In genomic region chr9:103029012-103029411, GRCm38 (mm10) we compare ENCODE assay signal across 24 mouse cellular contexts. TPM values are rescaled to one million over a fixed set of nuclear protein-coding genes. Genes with fewer than 3 reads are reported as not detected.
DNase-seq lines count a peak whose midpoint lies in the region; ATAC-seq and TF ChIP-seq lines count a peak whose summit lies in the region.
"Had no signal": no experiment of that assay in that cellular context is flagged by ENCODE, and none has a peak within 500 bp of the region (broad histone marks: within the 10 kb centered on the region; RNA-seq: fewer than 3 reads in every experiment).

No protein-coding gene starts in this region.

- no peak overlapping the region for H3K27ac ChIP-seq in lung, embryonic 14.5 days (ENCODE audit: low read depth)
- no peak overlapping the region for H3K27ac ChIP-seq in hindbrain, embryonic 14.5 days
- H3K27ac ChIP-seq: embryonic facial prominence, embryonic 10.5 days; embryonic facial prominence, embryonic 12.5 days; forebrain, embryonic 13.5 days; forebrain, embryonic 15.5 days had no signal

- no peaks in the 10 kb centered on the region for H3K9me3 ChIP-seq in lung, embryonic 14.5 days (ENCODE audit: low read depth, low read length)
- H3K9me3 ChIP-seq in hindbrain, embryonic 14.5 days (ENCODE audit: control insufficient read depth, low read length): no peaks in the 10 kb centered on the region
- H3K9me3 ChIP-seq: embryonic facial prominence, embryonic 10.5 days; embryonic facial prominence, embryonic 12.5 days; forebrain, embryonic 13.5 days; forebrain, embryonic 15.5 days; G1E had no signal

- no peak overlapping the region for H3K4me3 ChIP-seq in lung, embryonic 14.5 days (ENCODE audit: low read depth, low read length)
- no peak overlapping the region for H3K4me3 ChIP-seq in lung, adult 2 months (replicated peaks; ENCODE audit: extremely low read depth, low read depth, low read length)
- H3K4me3 ChIP-seq in hindbrain, embryonic 14.5 days (replicated peaks; ENCODE audit: low read length): no peak overlapping the region
- H3K4me3 ChIP-seq: embryonic facial prominence, embryonic 10.5 days; embryonic facial prominence, embryonic 12.5 days; forebrain, embryonic 13.5 days; forebrain, embryonic 15.5 days had no signal

- TF ChIP-seq CTCF in lung, embryonic 14.5 days (IDR thresholded peaks at IDR 0.05; ENCODE audit: low read depth): no peak
- no peak for TF ChIP-seq CTCF in lung, adult 2 months (IDR thresholded peaks at IDR 0.05; ENCODE audit: insufficient read depth, low read length)

- H3K9ac ChIP-seq in lung, embryonic 14.5 days: no peak overlapping the region
- no peak overlapping the region for H3K9ac ChIP-seq in hindbrain, embryonic 14.5 days
- H3K9ac ChIP-seq: embryonic facial prominence, embryonic 12.5 days; forebrain, embryonic 13.5 days; forebrain, embryonic 15.5 days; forebrain, postnatal 0 days had no signal

- ATAC-seq in lung, embryonic 14.5 days (ENCODE audit: insufficient read depth): peak; percentile 57
- ATAC-seq in hindbrain, embryonic 14.5 days (ENCODE audit: low FRiP score): no peak
- ATAC-seq: activated CD4-positive, CD25-positive, alpha-beta regulatory T cell, adult 4 months; forebrain, embryonic 13.5 days; forebrain, embryonic 15.5 days; forebrain, postnatal 0 days; Patski had no signal

- intact Hi-C loops in left cerebral cortex, postnatal 36 days (cut with DNase I): no loop called here

- no peaks in the 10 kb centered on the region for H3K27me3 ChIP-seq in lung, embryonic 14.5 days (ENCODE audit: insufficient read depth, low read length)
- no peaks in the 10 kb centered on the region for H3K27me3 ChIP-seq in hindbrain, embryonic 14.5 days (ENCODE audit: control insufficient read depth, insufficient read depth, low read length)
- H3K27me3 ChIP-seq: embryonic facial prominence, embryonic 12.5 days; forebrain, embryonic 13.5 days; forebrain, embryonic 15.5 days; Patski had no signal

- WGBS in lung, embryonic 14.5 days: 47% methylated on average over 8 of the region's 8 CpGs
- 44% methylated on average over 8 of the region's 8 CpGs for WGBS in lung, adult 2 months
- WGBS in hindbrain, embryonic 14.5 days: 68% methylated on average over 8 of the region's 8 CpGs

- no peak overlapping the region for H3K4me2 ChIP-seq in lung, embryonic 14.5 days
- no peak overlapping the region for H3K4me2 ChIP-seq in hindbrain, embryonic 14.5 days (replicated peaks)
- H3K4me2 ChIP-seq: embryonic facial prominence, embryonic 12.5 days; forebrain, embryonic 13.5 days; forebrain, embryonic 15.5 days had no signal

- H3K36me3 ChIP-seq in lung, embryonic 14.5 days (ENCODE audit: insufficient read depth): no peaks in the 10 kb centered on the region
- H3K36me3 ChIP-seq in hindbrain, embryonic 14.5 days (replicated peaks; ENCODE audit: control insufficient read depth, insufficient read depth): no peaks in the 10 kb centered on the region
- H3K36me3 ChIP-seq: embryonic facial prominence, embryonic 10.5 days; embryonic facial prominence, embryonic 12.5 days; forebrain, embryonic 15.5 days; G1E had no signal

- peak; percentile 34 for DNase-seq in lung, embryonic 14.5 days
- DNase-seq in lung, adult 2 months: no peak
- peak; percentile 9 for DNase-seq in ES-CJ7 (ENCODE audit: low read depth, low spot score)
- peak; percentile 30 for DNase-seq in R1 (ENCODE audit: low read depth, low spot score)
- peak; percentile 4 for DNase-seq in brain, adult 2 months (ENCODE audit: low read depth, low spot score)
- DNase-seq in left cerebral cortex, postnatal 36 days (ENCODE audit: low spot score in 2 of 2): no peak
- DNase-seq in hindbrain, embryonic 14.5 days (ENCODE audit: low spot score): no peak
- no peak for DNase-seq in thymus, postnatal 25 days
- DNase-seq: adrenal gland, adult 8-10 months; adrenal gland, postnatal 14 days; adrenal gland, postnatal 36 days; cerebellum, adult 11-12 months; cerebellum, adult 2 months; cerebellum, adult 9-10 months; cerebellum, postnatal 10 days; cerebellum, postnatal 25 days had no signal

- 0 out of 2 replicates have a peak, but pooled peaks cover 5% of the 10 kb centered on the region for H3K4me1 ChIP-seq in lung, embryonic 14.5 days (ENCODE audit: insufficient read depth)
- peaks cover 27% of the 10 kb centered on the region for H3K4me1 ChIP-seq in lung, adult 2 months (ENCODE audit: control insufficient read depth, insufficient read depth, low read length)
- no peaks in the 10 kb centered on the region for H3K4me1 ChIP-seq in hindbrain, embryonic 14.5 days (replicated peaks; ENCODE audit: control insufficient read depth, insufficient read depth, low read length)
- H3K4me1 ChIP-seq: embryonic facial prominence, embryonic 12.5 days; forebrain, embryonic 13.5 days; forebrain, embryonic 15.5 days had no signal

- TF ChIP-seq POLR2A in lung, adult 2 months (IDR thresholded peaks at IDR 0.05; ENCODE audit: borderline replicate concordance, extremely low read depth, low read depth, low read length): no peak

RNA-seq across cellular contexts. Expression of gene Slco2a1, which starts 40.5 kb away (rescaled TPM):
- 15.1 and 15.4 TPM in 2 replicates for polyA plus RNA-seq in lung, embryonic 14.5 days (2014; fragmentation: Nextera tagmentation; extraction: Ambion mirVana)
- 289 and 334 TPM in 2 replicates for polyA plus RNA-seq in lung, adult 2 months (2012; rRNA removed)
- total RNA-seq in left cerebral cortex, postnatal 36 days (2021): under 1 TPM; 0.63 to 0.76 TPM
- polyA plus RNA-seq in hindbrain, embryonic 14.5 days (2014; fragmentation: Nextera tagmentation; extraction: Ambion mirVana): 2.4 and 3.7 TPM in 2 replicates

Comparison
In these comparisons a context has a peak if more than half of its experiments do, and no peak if none do; other contexts are left out.
1. DNase-seq: peak in lung, embryonic 14.5 days (single experiment), ES-CJ7 (single experiment), R1 (single experiment) and brain, adult 2 months (single experiment); none in lung, adult 2 months (single experiment), left cerebral cortex, postnatal 36 days (0 of 2), hindbrain, embryonic 14.5 days (single experiment) and thymus, postnatal 25 days (single experiment).
2. RNA of gene Slco2a1, which starts 40.5 kb away (polyA plus RNA-seq): 289 to 334 TPM in lung, adult 2 months; 15.1 to 15.4 TPM in lung, embryonic 14.5 days and 2.4 to 3.7 TPM in hindbrain, embryonic 14.5 days; every median in the first group is over 10 times any median in the second.